Mouse (Mus musculus) fat pad, adult 2 months (tissue): ENCODE measurements around the gene Cenpx.
A peak's percentile ranks its signal among the peaks of the same experiment; 100 is the strongest.
"Not testable (repeated sequence)": the region's sequence is repeated elsewhere in the genome, so short reads cannot be mapped to it uniquely, and the experiment has no call there.

Experiments
- DNase-seq: peaks from one replicate; pipeline ENCODE4 v3.0.0-alpha.2; 2011; ENCODE audit warnings: low read depth, low spot score; ENCODE audit errors: extremely low read depth

Gene Cenpx

GRCm38 (mm10) chr11:120713580-120714518 is at the start of gene Cenpx, which contains the start of gene Lrrc45:
Cenpx (minus strand) TSS chr11:120713738.
Lrrc45 (plus strand) TSS chr11:120713925.
- DNase-seq: peak; percentile 82

DNA sequence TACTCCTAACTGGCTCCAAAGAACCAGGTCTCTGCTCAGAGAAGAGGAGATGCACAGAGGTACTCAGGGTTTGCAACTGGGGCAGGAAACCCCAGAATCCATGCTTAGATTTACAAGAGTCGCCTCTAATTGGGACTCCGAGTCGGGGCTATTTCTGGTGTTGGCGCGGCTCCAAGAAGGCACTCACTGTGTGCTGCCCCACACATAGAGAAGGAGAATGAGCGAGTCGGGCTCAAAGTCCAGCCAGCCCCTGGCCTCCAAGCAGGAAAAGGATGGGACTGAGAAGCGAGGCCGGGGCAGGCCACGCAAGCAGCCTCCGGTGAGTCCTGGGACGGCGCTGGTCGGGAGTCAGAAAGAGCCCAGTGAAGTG is 49.1 kb upstream of the Cenpx start, which contains the start of gene Hmga1b:
Hmga1b (plus strand) TSS at position 123 of the 370 bp plus-strand sequence.
- not testable (repeated sequence) for DNase-seq

DNA sequence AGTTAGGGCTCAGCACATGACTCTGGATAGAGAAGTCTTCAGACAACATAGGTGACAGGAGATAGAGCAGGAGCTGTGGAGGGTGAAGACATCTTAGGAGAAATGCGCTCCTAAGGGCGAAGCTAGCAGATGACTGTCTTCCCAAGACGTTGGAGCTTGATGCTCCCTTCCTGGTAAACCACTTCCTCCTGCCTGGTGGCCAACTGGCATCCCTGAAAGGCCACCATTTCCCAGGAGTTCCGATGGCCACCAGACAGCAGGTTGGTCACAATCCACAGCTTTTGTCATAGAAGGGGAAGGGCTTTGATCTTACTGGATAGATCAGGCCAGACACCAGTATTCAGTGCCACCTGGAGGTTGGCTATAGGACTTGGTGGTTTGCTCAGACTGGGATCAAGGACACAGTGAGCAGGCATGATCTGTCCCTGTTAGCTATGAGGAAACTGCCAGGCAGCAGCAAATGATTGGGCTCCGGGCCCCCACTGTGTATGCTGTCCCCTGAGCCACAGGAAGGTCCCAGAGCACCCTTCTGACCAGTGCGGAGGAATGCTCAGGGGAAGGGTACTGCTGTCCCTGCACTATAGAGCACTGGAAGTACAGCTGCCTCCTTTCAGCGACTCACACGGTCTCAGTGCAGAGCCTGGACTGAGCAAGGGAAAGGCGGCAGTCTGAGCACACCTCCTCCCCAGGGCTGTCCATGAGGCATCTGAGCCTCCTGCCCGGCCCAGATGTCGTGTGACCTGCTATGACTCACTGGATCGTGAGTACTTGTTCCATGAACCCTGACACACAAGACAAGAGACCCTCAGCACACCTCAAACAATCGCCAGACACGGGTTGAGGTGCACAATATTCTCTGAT is 48.5 kb upstream of the Cenpx start:
- no peak for DNase-seq

DNA sequence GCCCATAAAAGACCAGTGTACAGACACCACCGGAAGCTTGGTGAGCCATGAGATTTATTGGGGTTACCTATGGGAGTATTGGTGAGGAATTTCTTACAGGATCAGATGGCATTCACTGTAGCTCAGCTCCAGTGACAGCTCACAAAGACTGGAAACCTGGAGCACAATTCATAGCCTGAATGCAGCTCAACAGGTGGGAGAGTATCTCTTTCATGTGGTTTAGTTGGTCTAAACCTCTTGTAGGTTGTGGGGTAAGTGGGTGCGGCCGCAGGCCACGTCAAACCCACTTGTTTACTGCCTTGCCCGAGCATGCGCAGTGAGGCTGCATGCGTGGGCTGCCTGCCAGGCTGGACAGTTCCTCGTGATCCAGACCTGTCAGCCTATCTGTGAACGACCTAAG is 46.7 kb upstream of the Cenpx start:
- no peak for DNase-seq

DNA sequence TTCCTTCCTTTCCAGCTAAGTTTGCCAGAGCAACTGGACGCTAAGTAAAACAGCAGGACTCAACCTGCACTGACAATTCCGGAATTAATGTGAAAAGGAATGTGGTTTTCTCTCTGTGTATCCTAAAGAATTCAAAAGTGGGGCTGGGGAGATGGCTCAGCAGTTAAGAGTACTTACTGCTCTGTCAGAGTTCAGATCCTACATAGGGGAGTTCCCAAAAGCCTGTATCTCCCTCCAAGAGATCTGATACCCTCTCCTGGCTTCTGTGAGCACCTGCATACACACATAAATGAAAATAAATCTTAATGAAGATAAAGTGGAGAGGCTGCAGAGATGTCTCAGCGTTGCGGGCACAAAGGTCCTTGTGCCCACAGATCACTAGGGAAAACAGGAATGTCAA is 38.1 kb upstream of the Cenpx start:
- DNase-seq: no peak

- no peak for DNase-seq
Observed at GRCm38 (mm10) chr11:120749430-120749829, 35.9 kb upstream of the Cenpx start.

DNA sequence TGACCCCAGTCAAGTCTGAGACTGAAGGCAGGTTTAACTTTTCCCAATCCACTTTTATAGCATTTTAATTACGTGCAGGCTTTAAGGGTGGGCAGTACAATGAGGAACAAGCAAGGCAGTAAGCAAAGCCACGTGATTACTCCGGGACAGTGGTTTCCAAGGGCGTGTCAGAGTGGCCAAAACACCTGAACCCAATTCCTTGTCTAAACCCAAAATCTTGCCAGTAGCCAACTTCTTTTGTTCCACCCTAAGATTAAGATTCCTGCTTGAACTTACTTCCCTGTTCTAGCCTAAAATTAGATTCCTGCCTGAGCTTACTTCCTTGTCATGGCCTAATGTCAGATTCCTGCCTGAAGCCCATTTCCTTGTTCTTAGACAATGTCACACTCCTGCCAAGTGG is 34.4 kb upstream of the Cenpx start:
- DNase-seq: no peak

- no peak for DNase-seq
Observed at GRCm38 (mm10) chr11:120744121-120744701, 30.7 kb upstream of the Cenpx start.

DNA sequence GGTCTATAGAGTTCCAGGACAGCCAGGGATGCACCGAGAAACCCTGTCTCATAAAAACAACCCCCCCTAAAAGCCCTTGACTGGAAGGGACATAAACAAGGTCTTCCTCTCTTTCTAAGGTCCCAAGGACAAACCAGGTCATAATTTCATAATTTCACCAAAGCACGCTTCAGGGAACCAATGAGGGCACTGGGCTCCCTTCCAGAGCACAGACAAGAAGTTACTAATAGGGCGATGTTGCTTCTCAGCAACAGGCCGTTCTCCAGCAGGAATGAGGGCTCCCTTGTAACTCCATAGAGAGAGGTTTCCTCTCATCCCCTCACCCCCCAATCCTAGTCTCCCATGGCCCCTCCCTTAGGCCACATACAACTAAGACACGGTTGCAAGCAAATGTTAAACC is 27.4 kb upstream of the Cenpx start:
- DNase-seq: no peak

DNA sequence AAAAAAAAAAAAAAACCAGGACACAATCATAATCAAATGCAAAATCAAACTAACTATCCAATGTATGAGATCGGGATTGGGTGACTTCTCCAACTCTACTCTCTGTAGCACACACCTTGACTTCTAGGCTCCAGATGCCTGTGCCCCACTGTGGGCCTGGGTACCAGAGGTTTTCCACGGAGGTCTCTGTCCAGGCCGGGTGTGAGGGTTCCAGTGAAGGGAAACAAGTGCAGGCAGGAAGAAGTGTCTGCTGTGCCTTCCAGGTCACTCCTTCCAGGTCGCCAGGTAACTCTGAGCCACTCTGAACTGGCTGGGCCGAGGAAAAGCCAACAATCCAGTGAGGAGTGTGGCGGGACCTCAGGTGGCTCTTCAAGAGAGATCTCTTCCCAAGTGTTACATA is 22.9 kb upstream of the Cenpx start:
- no peak for DNase-seq

DNA sequence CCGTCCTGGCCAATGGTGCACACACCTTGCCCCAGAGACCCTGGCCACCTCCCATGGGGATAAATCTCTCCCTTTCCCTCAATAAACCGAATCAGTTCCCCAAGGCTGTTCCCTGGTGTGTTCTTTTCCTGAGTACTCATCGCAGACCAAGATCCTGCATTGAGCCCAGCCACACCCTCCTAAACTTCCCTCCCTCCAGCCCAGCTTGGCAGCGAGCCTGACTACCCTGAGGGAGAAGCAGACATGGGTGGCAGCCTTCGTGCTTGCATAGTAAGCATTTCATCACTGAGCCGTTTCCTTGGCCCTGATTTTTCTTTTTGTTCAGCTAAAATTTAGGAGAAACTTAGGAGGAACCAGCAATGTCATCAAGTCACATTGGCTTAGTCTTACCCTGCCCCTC is 20.0 kb upstream of the Cenpx start:
- no peak for DNase-seq

GRCm38 (mm10) chr11:120731858-120732680 is 18.5 kb upstream of the Cenpx start, which contains the start of gene Cbr2:
Cbr2 (minus strand) TSS chr11:120732114.
- DNase-seq: peak; percentile 81

DNA sequence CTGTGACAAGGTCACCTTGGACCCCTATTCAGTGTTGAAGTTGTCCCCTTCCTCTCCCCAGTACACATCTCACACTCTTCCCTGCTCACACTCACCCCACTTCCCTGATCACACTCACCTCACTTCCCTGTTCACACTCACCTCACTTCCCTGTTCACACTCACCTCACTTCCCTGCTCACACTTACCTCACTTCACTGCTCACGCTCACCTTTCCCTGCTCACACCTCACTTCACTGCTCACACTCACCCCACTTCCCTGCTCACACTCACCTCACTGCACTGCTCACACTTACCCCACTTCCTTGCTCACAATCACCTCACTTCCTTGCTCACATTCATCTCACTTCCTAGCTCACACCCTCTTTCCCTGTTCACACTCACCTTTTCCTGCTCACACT is 17.9 kb upstream of the Cenpx start:
- no peak for DNase-seq

GRCm38 (mm10) chr11:120730331-120730870 is 16.9 kb upstream of the Cenpx start:
- no peak for DNase-seq

DNA sequence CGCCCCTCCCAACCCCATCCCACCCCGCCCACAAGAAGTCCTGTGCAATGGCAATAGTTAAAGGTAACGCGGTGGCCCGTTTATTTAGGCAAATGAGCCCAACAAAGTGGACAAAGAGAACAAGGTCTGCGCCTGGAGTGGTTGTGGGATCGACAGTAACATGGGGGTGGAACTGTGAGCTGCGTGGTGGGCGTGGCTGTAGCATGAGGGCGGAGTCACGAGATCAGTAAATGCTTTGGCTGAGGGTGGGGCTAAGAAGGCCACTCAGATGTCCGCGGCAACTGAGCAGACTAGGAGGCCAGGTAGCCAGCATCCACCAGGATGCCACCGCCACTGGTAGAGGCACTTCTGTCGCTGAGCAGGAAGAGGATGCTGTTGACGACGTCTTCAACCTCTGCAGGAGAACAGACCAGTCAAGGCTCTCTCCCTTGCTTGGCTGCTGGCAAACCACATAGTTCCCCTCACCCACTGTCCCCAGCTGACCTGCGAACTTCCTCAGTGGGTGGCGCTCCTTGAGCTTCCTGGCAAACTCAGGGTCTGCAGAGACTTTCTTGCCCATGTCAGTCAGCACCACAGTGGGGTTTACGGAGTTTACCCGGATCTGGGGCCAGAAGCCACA is 16.0 kb upstream of the Cenpx start:
- DNase-seq: not testable (repeated sequence)

DNA sequence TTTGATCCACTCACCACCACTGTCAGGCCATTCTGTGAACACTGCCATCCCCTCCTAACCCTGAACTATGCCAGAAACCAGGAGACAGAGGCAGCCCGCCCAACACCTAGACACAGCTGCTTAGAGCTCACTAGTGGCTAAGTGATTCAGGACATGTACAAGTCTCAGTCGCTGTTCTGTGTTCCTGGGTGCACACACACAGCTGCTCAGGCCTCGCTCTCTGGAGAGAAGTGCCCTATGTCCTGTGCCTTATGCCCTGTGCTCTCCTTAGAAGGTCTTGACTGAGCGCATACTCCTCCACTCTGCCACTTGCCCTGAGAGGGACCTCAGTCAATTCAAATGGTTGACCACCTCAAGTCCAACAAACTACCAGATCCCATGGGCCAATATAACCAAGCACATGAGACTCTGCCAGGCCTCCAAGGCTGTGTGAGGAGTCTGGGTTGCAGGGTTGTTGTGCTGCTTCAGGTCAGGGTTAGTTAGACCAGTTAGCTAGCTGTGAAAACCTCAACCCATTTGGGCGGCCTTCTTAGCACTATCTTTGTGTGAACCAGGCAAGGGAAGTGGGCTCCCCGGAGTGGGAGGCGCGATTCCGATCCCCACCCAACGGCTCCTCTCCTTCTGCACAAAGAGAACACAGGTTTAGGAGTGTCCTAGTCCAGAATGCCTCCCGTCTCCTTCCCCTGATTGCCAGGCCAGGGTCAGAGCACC is 15.1 kb upstream of the Cenpx start:
- no peak for DNase-seq

- DNase-seq: no peak
Observed at GRCm38 (mm10) chr11:120727564-120727963, 14.0 kb upstream of the Cenpx start.

GRCm38 (mm10) chr11:120727169-120727527 is 13.6 kb upstream of the Cenpx start, which contains the start of gene Dcxr:
Dcxr (minus strand) TSS chr11:120727281.
- peak; percentile 76 for DNase-seq
